Comparison of ENCODE assay signal across 7 mouse cellular contexts in the genomic region with DNA sequence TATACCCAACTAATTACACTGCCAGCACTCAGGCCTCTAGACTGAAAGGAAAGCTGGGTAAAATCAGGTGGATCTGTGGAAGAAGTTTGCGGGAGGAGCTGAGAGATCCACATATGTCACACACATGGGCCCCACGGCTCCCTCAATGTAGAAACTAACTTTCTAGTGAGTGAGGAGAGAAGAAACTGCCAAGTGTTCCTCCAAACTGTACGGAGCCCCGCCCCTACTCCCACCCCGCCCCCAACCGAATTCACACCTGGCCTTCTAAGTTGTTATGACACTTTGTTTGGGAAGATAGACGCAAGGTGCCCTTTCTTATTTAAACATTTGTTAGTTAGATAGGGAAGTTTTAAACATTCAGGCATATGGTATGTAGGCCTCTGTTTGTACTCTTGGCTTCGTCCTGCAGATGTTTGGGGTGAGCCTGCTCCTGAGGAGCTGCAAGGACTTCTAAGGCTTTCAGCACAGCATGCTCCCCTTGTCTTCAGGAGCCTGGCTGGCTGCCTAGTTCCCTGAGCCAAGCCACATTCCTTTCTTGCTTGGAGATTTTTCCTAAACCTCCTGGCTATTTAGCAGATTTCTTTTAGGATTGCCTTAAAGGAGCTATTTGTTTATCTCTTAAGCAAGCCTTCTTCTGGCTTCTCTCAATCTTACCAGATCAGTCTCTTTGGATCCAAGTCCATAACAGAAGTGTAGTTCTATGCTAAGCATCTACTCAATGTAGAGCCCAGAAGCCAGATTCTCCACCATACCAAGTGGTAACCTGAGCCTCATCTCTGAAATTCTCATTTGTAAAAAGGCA.
DNase-seq lines count a peak whose midpoint lies in the region; ATAC-seq and TF ChIP-seq lines count a peak whose summit lies in the region.

No protein-coding gene starts in this region.

- no peaks in the 10 kb centered on the region for H3K4me1 ChIP-seq in kidney, adult 2 months (ENCODE audit: control insufficient read depth, insufficient read depth, low read length)
- no peaks in the 10 kb centered on the region for H3K4me1 ChIP-seq in kidney, embryonic 14.5 days (ENCODE audit: control insufficient read depth, insufficient read depth, low read length)

- no peak overlapping the region for H3K4me2 ChIP-seq in kidney, embryonic 14.5 days (replicated peaks; ENCODE audit: low read depth, low read length)

- H3K4me3 ChIP-seq in kidney, adult 2 months (ENCODE audit: insufficient read depth, low read depth, low read length): no peak overlapping the region
- no peak overlapping the region for H3K4me3 ChIP-seq in kidney, embryonic 14.5 days (ENCODE audit: low read length)

- no peak for TF ChIP-seq CTCF in kidney, adult 2 months (conservative IDR thresholded peaks at IDR 0.05; ENCODE audit: insufficient read depth, insufficient read length, low read depth, low read length)

- no peak overlapping the region for H3K9ac ChIP-seq in kidney, embryonic 14.5 days (ENCODE audit: low read depth, low read length)

- H3K9me3 ChIP-seq in kidney, embryonic 14.5 days (ENCODE audit: control insufficient read depth, low read length): no peaks in the 10 kb centered on the region

- no peak overlapping the region for H3K27ac ChIP-seq in kidney, adult 2 months (ENCODE audit: insufficient read depth, low read depth, low read length)
- no peak overlapping the region for H3K27ac ChIP-seq in kidney, embryonic 14.5 days (ENCODE audit: low read depth, low read length)

- H3K36me3 ChIP-seq in kidney, adult 2 months (ENCODE audit: control insufficient read depth, insufficient read depth, low read length): no peaks in the 10 kb centered on the region
- H3K36me3 ChIP-seq in kidney, embryonic 14.5 days (ENCODE audit: control insufficient read depth, insufficient read depth, low read length): no peaks in the 10 kb centered on the region

- H3K27me3 ChIP-seq in kidney, adult 2 months (replicated peaks; ENCODE audit: control insufficient read depth, insufficient read depth, low read length): no peaks in the 10 kb centered on the region
- no peaks in the 10 kb centered on the region for H3K27me3 ChIP-seq in kidney, embryonic 14.5 days (ENCODE audit: control insufficient read depth, insufficient read depth, low read length)

- DNase-seq in kidney, adult 2 months: peak; percentile 31
- peak; percentile 12 for DNase-seq in gastrocnemius, postnatal 10 days
- DNase-seq in left cerebral cortex, adult 18-20 months (ENCODE audit: low spot score in 2 of 2): peak; percentile 30 to 60
- peak; percentile 8 to 9 for DNase-seq in right cerebral cortex, postnatal 36 days (ENCODE audit: low spot score in 2 of 2)
- no peak for DNase-seq in Muller cell, postnatal 12 days (ENCODE audit: inconsistent ontology term)

- no peak for ATAC-seq in kidney, embryonic 14.5 days (ENCODE audit: low FRiP score, low TSS enrichment)
- ATAC-seq in CD4-positive, CD25-positive, alpha-beta regulatory T cell, adult 4 months: no peak

- TF ChIP-seq POLR2A in kidney, adult 2 months (IDR thresholded peaks at IDR 0.05; ENCODE audit: low read depth, low read length): no peak

- WGBS in kidney, adult 2 months: 72% methylated on average over 8 of the region's 8 CpGs
- 60% methylated on average over 8 of the region's 8 CpGs for WGBS in kidney, embryonic 14.5 days
